Mouse (Mus musculus) embryo, embryonic 11.5 days (tissue): ENCODE results near the gene Hipk2.
"Not testable (repeated sequence)": the region's sequence is repeated elsewhere in the genome, so short reads cannot be mapped to it uniquely, and the experiment has no call there.

Experiments used
- DNase-seq: peaks from one replicate; pipeline ENCODE4 v3.0.0-alpha.2; 2012; ENCODE audit warnings: low read depth, low spot score

Gene Hipk2

GRCm38 (mm10) chr6:38703526-38703925 lies 172.4 kb downstream of the Hipk2 start:
- no peak for DNase-seq

GRCm38 (mm10) chr6:38702810-38703399 lies 173.1 kb downstream of the Hipk2 start:
- no peak for DNase-seq

- DNase-seq = no peak
Measured at GRCm38 (mm10) chr6:38701421-38701820, 174.5 kb downstream of the Hipk2 start.

GRCm38 (mm10) chr6:38698233-38698889 lies 177.6 kb downstream of the Hipk2 start:
- DNase-seq = no peak

- no peak for DNase-seq
Measured at GRCm38 (mm10) chr6:38696570-38696969, 179.4 kb downstream of the Hipk2 start.

GRCm38 (mm10) chr6:38695380-38696054 lies 180.4 kb downstream of the Hipk2 start:
- DNase-seq = peak; percentile 76

- no peak for DNase-seq
Measured at GRCm38 (mm10) chr6:38692556-38692955, 183.4 kb downstream of the Hipk2 start.

GRCm38 (mm10) chr6:38691052-38691451 lies 184.9 kb downstream of the Hipk2 start:
- DNase-seq = no peak

GRCm38 (mm10) chr6:38690615-38691014 lies 185.3 kb downstream of the Hipk2 start:
- no peak for DNase-seq

- no peak for DNase-seq
Measured at GRCm38 (mm10) chr6:38688841-38689240, 187.1 kb downstream of the Hipk2 start.

GRCm38 (mm10) chr6:38687216-38687615 lies 188.7 kb downstream of the Hipk2 start:
- no peak for DNase-seq

- no peak for DNase-seq
Measured at GRCm38 (mm10) chr6:38682532-38682931, 193.4 kb downstream of the Hipk2 start.

- no peak for DNase-seq
Measured at GRCm38 (mm10) chr6:38677629-38678028, 198.3 kb downstream of the Hipk2 start.

- DNase-seq = no peak
Measured at GRCm38 (mm10) chr6:38676723-38677122, 199.2 kb downstream of the Hipk2 start.

GRCm38 (mm10) chr6:38676217-38676616 lies 199.7 kb downstream of the Hipk2 start:
- DNase-seq = no peak

- DNase-seq = no peak
Measured at GRCm38 (mm10) chr6:38672011-38672410, 204.0 kb downstream of the Hipk2 start.

GRCm38 (mm10) chr6:38671270-38671669 lies 204.7 kb downstream of the Hipk2 start:
- DNase-seq = no peak

GRCm38 (mm10) chr6:38670488-38670887 lies 205.5 kb downstream of the Hipk2 start:
- DNase-seq = not testable (repeated sequence)

GRCm38 (mm10) chr6:38669580-38669979 lies 206.4 kb downstream of the Hipk2 start:
- no peak for DNase-seq

GRCm38 (mm10) chr6:38662714-38663615 lies 213.0 kb downstream of the Hipk2 start, which contains the start of gene Clec2l:
TSS of gene Clec2l (plus strand) at chr6:38663069.
- peak; percentile 29 for DNase-seq

- no peak for DNase-seq
Measured at GRCm38 (mm10) chr6:38661626-38662025, 214.3 kb downstream of the Hipk2 start.
